Mouse (Mus musculus): Measurements from ENCODE around the gene Gpr156.
A peak's percentile ranks its signal among the peaks of the same experiment; 100 is the strongest.

Gpr156 gene

GRCm38 (mm10) chr16:37916818-37917201 lies 514 bp downstream of the Gpr156 start:
- DNase-seq (ENCODE audit: low spot score in 2 of 2) = peak in 1 of 2 experiments; percentile 31

GRCm38 (mm10) chr16:37919000-37919399 lies 2.7 kb downstream of the Gpr156 start:
- no peak for DNase-seq (ENCODE audit: low spot score in 2 of 2)

- no peak for DNase-seq (ENCODE audit: low spot score in 2 of 2)
These were observed 4.6 kb downstream of the Gpr156 start for GRCm38 (mm10) chr16:37920842-37921409.

GRCm38 (mm10) chr16:37926087-37926486 lies 9.8 kb downstream of the Gpr156 start:
- no peak for DNase-seq (ENCODE audit: low spot score in 2 of 2)

- DNase-seq (ENCODE audit: low spot score in 2 of 2) = no peak
These were observed 10.8 kb downstream of the Gpr156 start for GRCm38 (mm10) chr16:37927117-37927516.

- DNase-seq (ENCODE audit: low spot score in 2 of 2) = no peak
These were observed 12.7 kb downstream of the Gpr156 start for GRCm38 (mm10) chr16:37929006-37929405.

GRCm38 (mm10) chr16:37929626-37930025 lies 13.3 kb downstream of the Gpr156 start:
- DNase-seq (ENCODE audit: low spot score in 2 of 2) = no peak

- DNase-seq (ENCODE audit: low spot score in 2 of 2) = no peak
These were observed 18.6 kb downstream of the Gpr156 start for GRCm38 (mm10) chr16:37934932-37935331.

- no peak for DNase-seq (ENCODE audit: low spot score in 2 of 2)
These were observed 21.0 kb downstream of the Gpr156 start for GRCm38 (mm10) chr16:37937276-37937675.

- no peak for DNase-seq (ENCODE audit: low spot score in 2 of 2)
These were observed 22.1 kb downstream of the Gpr156 start for GRCm38 (mm10) chr16:37938125-37939081.

- no peak for DNase-seq (ENCODE audit: low spot score in 2 of 2)
These were observed 23.0 kb downstream of the Gpr156 start for GRCm38 (mm10) chr16:37939082-37939863.

GRCm38 (mm10) chr16:37940291-37940690 lies 24.0 kb downstream of the Gpr156 start:
- no peak for DNase-seq (ENCODE audit: low spot score in 2 of 2)

GRCm38 (mm10) chr16:37943701-37944100 lies 27.4 kb downstream of the Gpr156 start:
- no peak for DNase-seq (ENCODE audit: low spot score in 2 of 2)

- no peak for DNase-seq (ENCODE audit: low spot score in 2 of 2)
These were observed 28.9 kb downstream of the Gpr156 start for GRCm38 (mm10) chr16:37945031-37945796.

GRCm38 (mm10) chr16:37947160-37947559 lies 30.9 kb downstream of the Gpr156 start:
- DNase-seq (ENCODE audit: low spot score in 2 of 2) = peak; percentile 9 to 71

GRCm38 (mm10) chr16:37948365-37948764 lies 32.1 kb downstream of the Gpr156 start:
- no peak for DNase-seq (ENCODE audit: low spot score in 2 of 2)

- no peak for DNase-seq (ENCODE audit: low spot score in 2 of 2)
These were observed 34.9 kb downstream of the Gpr156 start for GRCm38 (mm10) chr16:37951171-37951570.

- no peak for DNase-seq (ENCODE audit: low spot score in 2 of 2)
These were observed 36.9 kb downstream of the Gpr156 start for GRCm38 (mm10) chr16:37953186-37953585.

- DNase-seq (ENCODE audit: low spot score in 2 of 2) = no peak
These were observed 38.0 kb downstream of the Gpr156 start for GRCm38 (mm10) chr16:37953991-37954942.

- no peak for DNase-seq (ENCODE audit: low spot score in 2 of 2)
These were observed 39.1 kb downstream of the Gpr156 start for GRCm38 (mm10) chr16:37955336-37955917.

Data from spleen, postnatal 10 days (tissue).